In genomic region chr7:79147011-79147837, GRCm38 (mm10) we compare ENCODE assay signal across 8 mouse cellular contexts. TPM values are rescaled to one million over a fixed set of nuclear protein-coding genes. Genes with fewer than 3 reads are reported as not detected.
A peak's percentile ranks its signal among the peaks of the same experiment; 100 is the strongest.
DNase-seq lines count a peak whose midpoint lies in the region; ATAC-seq lines count a peak whose summit lies in the region.

No protein-coding gene starts in this region.

- H3K9ac ChIP-seq in lung, embryonic 16.5 days (ENCODE audit: low read length) = peak overlapping the region; percentile 82
- H3K9ac ChIP-seq in midbrain, embryonic 16.5 days (ENCODE audit: low read depth, low read length) = no peak overlapping the region; the same call in 1 of the 2 replicates

- no peak overlapping the region for H3K27ac ChIP-seq in lung, embryonic 16.5 days (ENCODE audit: low read length)
- no peak overlapping the region for H3K27ac ChIP-seq in midbrain, embryonic 16.5 days (ENCODE audit: low read length)

- H3K36me3 ChIP-seq in lung, embryonic 16.5 days (ENCODE audit: control insufficient read depth, insufficient read depth, low read length) = peaks cover 12% of the 10 kb centered on the region
- H3K36me3 ChIP-seq in midbrain, embryonic 16.5 days (ENCODE audit: control insufficient read depth, insufficient read depth, low read length) = no peaks in the 10 kb centered on the region

- H3K4me2 ChIP-seq in lung, embryonic 16.5 days (ENCODE audit: low read depth, low read length) = peak overlapping the region; percentile 78
- H3K4me2 ChIP-seq in midbrain, embryonic 16.5 days (ENCODE audit: low read length) = peak overlapping the region; percentile 96

- DNase-seq in lung, postnatal 36 days = no peak
- peak; percentile 29 for DNase-seq in gastrocnemius, postnatal 14 days
- peak; percentile 25 for DNase-seq in kidney, adult 18-20 months
- no peak for DNase-seq in cerebellum, adult 18-20 months
- DNase-seq in left cerebral cortex, adult 8-10 months (ENCODE audit: low spot score in 2 of 2) = no peak

- no peaks in the 10 kb centered on the region for H3K9me3 ChIP-seq in lung, embryonic 16.5 days (ENCODE audit: control insufficient read depth, low read length)
- H3K9me3 ChIP-seq in midbrain, embryonic 16.5 days (replicated peaks; ENCODE audit: control insufficient read depth, low read length, poor library complexity, severe bottlenecking) = no peaks in the 10 kb centered on the region

- WGBS in lung, embryonic 16.5 days = 53% methylated on average over 12 of the region's 12 CpGs
- WGBS in midbrain, embryonic 16.5 days = 59% methylated on average over 12 of the region's 12 CpGs

- H3K27me3 ChIP-seq in lung, embryonic 16.5 days (ENCODE audit: control insufficient read depth, insufficient read depth, low read depth, low read length) = no peaks in the 10 kb centered on the region
- H3K27me3 ChIP-seq in midbrain, embryonic 16.5 days (ENCODE audit: control insufficient read depth, insufficient read depth, low read depth, low read length) = peaks cover 3% of the 10 kb centered on the region; the same call in 1 of the 2 replicates

- intact Hi-C loops in gastrocnemius, postnatal 14 days (cut with DNase I; ENCODE audit: low total_unique reads) = no loop called here

- H3K4me3 ChIP-seq in lung, embryonic 16.5 days (ENCODE audit: low read length) = peak overlapping the region; percentile 73
- peak overlapping the region; percentile 56 for H3K4me3 ChIP-seq in midbrain, embryonic 16.5 days (ENCODE audit: low read depth, low read length)

- ATAC-seq in lung, embryonic 16.5 days (ENCODE audit: low read depth) = no peak
- ATAC-seq in midbrain, embryonic 16.5 days = no peak
- ATAC-seq in megakaryocyte, adult 5-6 weeks (ENCODE audit: poor library complexity, severe bottlenecking) = no peak

- peaks cover 17% of the 10 kb centered on the region for H3K4me1 ChIP-seq in lung, embryonic 16.5 days (replicated peaks; ENCODE audit: control insufficient read depth, insufficient read depth, low read length)
- peaks cover 8% of the 10 kb centered on the region; the same call in 1 of the 2 replicates for H3K4me1 ChIP-seq in midbrain, embryonic 16.5 days (ENCODE audit: control insufficient read depth, insufficient read depth, low read length)

RNA-seq across cellular contexts. Expression of gene Mfge8, which starts 1.6 kb away (rescaled TPM):
- 393 and 397 TPM in 2 replicates for polyA plus RNA-seq in lung, embryonic 16.5 days (2015; fragmentation: Nextera tagmentation; extraction: Ambion mirVana)
- 10 to 100 TPM; 67.9 to 70.7 TPM for total RNA-seq in gastrocnemius, postnatal 14 days (2021)
- 132 and 236 TPM in 2 replicates for polyA plus RNA-seq in midbrain, embryonic 16.5 days (2015; fragmentation: Nextera tagmentation; extraction: Ambion mirVana)
- 4.0 and 9.2 TPM in 2 replicates for total RNA-seq in megakaryocyte, adult 5-6 weeks (2015)
- 9.8 and 10.5 TPM in 2 replicates for total RNA-seq in megakaryocyte, adult 5-6 weeks (2017)
- total RNA-seq in left cerebral cortex, adult 8-10 months (2022) = 100 to 1,000 TPM; 183 to 219 (median 203) TPM

RNA-seq across cellular contexts. Expression of gene Hapln3, which starts 16.4 kb away (rescaled TPM):
- 1.2 and 1.4 TPM in 2 replicates for polyA plus RNA-seq in lung, embryonic 16.5 days (2015; fragmentation: Nextera tagmentation; extraction: Ambion mirVana)
- total RNA-seq in gastrocnemius, postnatal 14 days (2021) = under 1 TPM; 0.49 to 0.55 TPM
- polyA plus RNA-seq in midbrain, embryonic 16.5 days (2015; fragmentation: Nextera tagmentation; extraction: Ambion mirVana) = 1.3 and 2.3 TPM in 2 replicates
- total RNA-seq in megakaryocyte, adult 5-6 weeks (2015) = not detected in 2 replicates
- not detected in 2 replicates for total RNA-seq in megakaryocyte, adult 5-6 weeks (2017)
- 1 to 10 TPM; 1.2 to 2.4 (median 1.9) TPM for total RNA-seq in left cerebral cortex, adult 8-10 months (2022)

Comparison
In these comparisons a context has a peak if more than half of its experiments do, and no peak if none do; other contexts are left out.
1. DNase-seq: peak in gastrocnemius, postnatal 14 days (single experiment) and kidney, adult 18-20 months (single experiment); none in lung, postnatal 36 days (single experiment), cerebellum, adult 18-20 months (0 of 2) and left cerebral cortex, adult 8-10 months (0 of 2).
2. RNA of gene Mfge8, which starts 1.6 kb away (total RNA-seq): 183 to 219 TPM in left cerebral cortex, adult 8-10 months and 67.9 to 70.7 TPM in gastrocnemius, postnatal 14 days; 4.0 to 10.5 TPM in megakaryocyte, adult 5-6 weeks; every median in the first group is over 4 times any median in the second.